In the genomic region with DNA sequence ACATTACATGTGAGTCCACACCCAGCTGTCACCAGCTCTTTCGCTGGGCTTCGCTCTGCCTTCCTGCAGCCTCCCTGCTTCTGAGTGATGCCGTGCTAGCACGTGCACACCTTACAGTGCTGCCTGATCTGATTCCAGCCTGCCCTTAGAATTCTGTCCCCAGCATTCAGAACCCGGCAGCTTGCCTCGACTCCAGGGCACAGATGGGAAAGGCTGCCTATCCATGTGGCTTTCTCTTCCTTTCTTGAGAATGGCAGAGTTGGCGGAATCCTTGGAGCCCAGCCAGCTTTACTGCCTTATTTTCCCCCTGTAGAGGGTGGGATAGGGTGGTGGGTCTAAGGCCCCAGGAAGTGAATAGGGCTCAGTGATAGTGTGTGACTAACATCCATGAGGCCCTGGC, we compare ENCODE assay signal across 25 mouse cellular contexts.
"Had no signal": no experiment of that assay in that cellular context is flagged by ENCODE, and none has a peak within 500 bp of the region (broad histone marks: within the 10 kb centered on the region; RNA-seq: fewer than 3 reads in every experiment).

No protein-coding gene starts in this region.

- H3K36me3 ChIP-seq: intestine, embryonic 15.5 days had no signal

- H3K4me3 ChIP-seq: heart, adult 2 months; heart, embryonic 13.5 days; heart, embryonic 15.5 days; hindbrain, embryonic 10.5 days; hindbrain, embryonic 12.5 days; intestine, embryonic 15.5 days; layer of hippocampus, adult 2 months; limb, embryonic 13.5 days; limb, embryonic 15.5 days; liver, embryonic 12.5 days had no signal

- DNase-seq: gastrocnemius, postnatal 14 days; gastrocnemius, postnatal 36 days; heart, adult 2 months; heart, postnatal 14 days; heart, postnatal 36 days; kidney, adult 18-20 months; kidney, adult 8-10 months; kidney, postnatal 10 days; kidney, postnatal 25 days; kidney, postnatal 4 days; left cerebral cortex, postnatal 4 days had no signal

- H3K9me3 ChIP-seq: heart, embryonic 13.5 days; heart, embryonic 15.5 days; hindbrain, embryonic 10.5 days; hindbrain, embryonic 12.5 days; intestine, embryonic 15.5 days; limb, embryonic 13.5 days; limb, embryonic 15.5 days; liver, embryonic 12.5 days had no signal

- ATAC-seq: hindbrain, embryonic 16.5 days; inflammation-experienced regulatory T-cells, adult 6 months; intestine, embryonic 15.5 days; liver, embryonic 12.5 days had no signal

- H3K9ac ChIP-seq: heart, embryonic 13.5 days; heart, embryonic 15.5 days; hindbrain, embryonic 12.5 days; hindbrain, embryonic 14.5 days; intestine, embryonic 15.5 days; limb, embryonic 13.5 days; limb, embryonic 15.5 days; liver, embryonic 12.5 days; liver, embryonic 14.5 days had no signal

- H3K27ac ChIP-seq: heart, adult 2 months; heart, embryonic 13.5 days; heart, embryonic 15.5 days; hindbrain, embryonic 10.5 days; hindbrain, embryonic 12.5 days; hindbrain, embryonic 14.5 days; intestine, embryonic 15.5 days; layer of hippocampus, adult 2 months; limb, embryonic 13.5 days; limb, embryonic 15.5 days; liver, embryonic 12.5 days; liver, embryonic 14.5 days had no signal

- H3K4me2 ChIP-seq: heart, embryonic 11.5 days; heart, embryonic 13.5 days; heart, embryonic 15.5 days; hindbrain, embryonic 12.5 days; hindbrain, embryonic 14.5 days; intestine, embryonic 15.5 days; limb, embryonic 13.5 days; limb, embryonic 15.5 days; liver, embryonic 12.5 days had no signal

- H3K27me3 ChIP-seq: heart, embryonic 15.5 days had no signal
